Mouse (Mus musculus) right cerebral cortex, postnatal 36 days (tissue): ENCODE data around the gene Gm4559.
"Not testable (repeated sequence)": the region's sequence is repeated elsewhere in the genome, so short reads cannot be mapped to it uniquely, and the experiment has no call there.

Experiments
- DNase-seq, 2 experiments: peaks; one replicate each; pipeline ENCODE4 v3.0.0; 2022; ENCODE audit warnings: low spot score in 2 of 2, mixed read lengths in 1 of 2

Gene Gm4559

DNA sequence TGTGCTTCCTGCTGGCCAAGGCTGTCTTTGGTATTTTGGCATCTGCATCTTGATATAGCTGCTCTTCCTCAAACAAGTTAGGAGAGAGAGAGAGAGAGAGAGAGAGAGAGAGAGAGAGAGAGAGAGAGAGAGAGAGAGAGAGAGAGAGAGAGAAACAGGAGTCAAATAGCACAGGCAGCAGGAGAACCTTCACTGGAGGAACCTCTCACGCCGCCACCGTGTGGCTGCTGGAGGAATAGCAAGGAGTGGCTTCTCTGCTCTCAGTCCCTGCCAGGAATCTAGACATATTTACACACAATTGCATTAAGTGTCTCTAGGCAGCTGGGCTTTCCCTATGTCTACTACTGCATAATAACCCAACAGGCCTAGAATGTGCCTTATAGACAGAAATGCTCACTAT is 4.0 kb upstream of the Gm4559 start:
- peak; percentile 13 to 18 for DNase-seq

DNA sequence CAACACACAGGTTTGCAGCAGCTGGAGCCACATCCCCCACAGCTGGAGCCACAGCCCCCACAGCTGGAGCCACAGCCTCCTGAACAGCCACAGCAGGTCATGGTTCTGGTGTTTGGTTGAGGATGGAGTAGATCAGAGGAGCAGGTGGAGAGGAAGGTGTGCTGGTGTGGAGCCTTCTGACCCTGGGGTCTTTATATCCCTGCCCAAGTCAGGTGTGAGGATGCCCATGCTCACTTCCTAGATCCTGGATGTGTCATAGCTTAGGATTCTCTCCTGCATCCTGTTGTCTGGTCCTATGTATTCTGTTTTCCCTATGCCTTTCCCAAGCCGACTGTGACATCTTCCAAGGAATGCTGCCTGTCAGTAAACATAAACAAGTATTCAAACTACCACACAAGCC is 15.9 kb downstream of the Gm4559 start, which contains the start of gene Gm2431:
Gene Gm2431, minus strand, starts transcription at position 101 of the 400 bp plus-strand sequence.
- DNase-seq: not testable (repeated sequence)

DNA sequence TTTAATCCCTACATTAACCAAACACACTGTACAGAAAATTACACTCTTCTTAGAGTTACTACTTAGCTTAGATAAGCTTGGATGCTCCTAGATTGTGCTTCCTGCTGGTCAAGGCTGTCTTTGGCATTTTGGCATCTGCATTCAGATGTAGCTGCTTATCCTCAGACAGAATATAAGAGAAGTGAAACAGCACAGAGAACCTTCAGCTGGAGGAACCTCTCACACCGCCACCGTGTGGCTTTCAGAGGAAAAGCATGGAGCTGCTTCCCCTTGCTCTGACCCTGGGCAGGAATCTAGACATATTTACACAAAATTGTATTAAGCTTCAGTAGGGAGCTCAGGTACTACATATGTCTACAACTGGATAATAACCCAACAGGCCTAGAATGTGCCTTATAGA is 18.6 kb downstream of the Gm4559 start:
- peak; percentile 1 to 2 for DNase-seq

DNA sequence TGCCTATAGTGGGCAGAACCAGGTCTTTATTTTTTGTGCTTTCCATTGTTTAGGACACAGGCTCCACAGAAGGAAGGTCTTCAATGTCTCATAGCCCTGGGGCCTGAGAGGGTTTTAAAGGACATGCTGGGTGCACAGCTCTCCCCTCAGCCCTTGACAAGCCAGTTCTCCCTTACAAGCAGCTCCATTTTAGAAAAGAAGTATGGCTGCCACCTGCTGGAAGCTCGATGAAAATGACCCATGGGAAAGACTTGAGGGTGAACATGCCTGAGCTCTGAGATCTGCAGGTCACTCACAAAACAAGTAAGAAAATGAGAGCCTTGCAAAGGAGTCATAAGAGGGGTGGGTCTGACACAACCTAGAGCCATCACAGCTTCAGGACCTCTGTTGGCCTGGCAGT is 24.3 kb downstream of the Gm4559 start:
- DNase-seq: no peak

DNA sequence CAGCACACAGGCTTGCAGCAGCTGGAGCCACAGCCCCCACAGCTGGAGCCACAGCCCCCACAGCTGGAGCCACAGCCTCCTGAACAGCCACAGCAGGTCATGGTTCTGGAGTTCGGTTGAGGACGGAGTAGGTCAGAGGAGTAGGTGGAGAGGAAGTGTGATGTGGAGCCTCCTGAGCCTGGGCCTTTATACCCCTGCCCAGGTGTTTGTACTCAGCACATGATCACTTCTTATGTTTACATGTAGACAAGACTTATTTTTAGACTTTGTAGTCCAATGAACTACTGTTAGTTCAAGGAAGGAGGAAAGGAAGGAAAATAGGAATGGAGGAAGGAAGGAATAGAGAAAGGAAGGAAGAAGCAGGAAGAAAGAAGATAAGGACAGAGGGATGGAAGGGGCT is 33.2 kb downstream of the Gm4559 start, which contains the start of gene Gm40460:
Gene Gm40460, minus strand, starts transcription at position 101 of the 400 bp plus-strand sequence.
- DNase-seq: no peak

DNA sequence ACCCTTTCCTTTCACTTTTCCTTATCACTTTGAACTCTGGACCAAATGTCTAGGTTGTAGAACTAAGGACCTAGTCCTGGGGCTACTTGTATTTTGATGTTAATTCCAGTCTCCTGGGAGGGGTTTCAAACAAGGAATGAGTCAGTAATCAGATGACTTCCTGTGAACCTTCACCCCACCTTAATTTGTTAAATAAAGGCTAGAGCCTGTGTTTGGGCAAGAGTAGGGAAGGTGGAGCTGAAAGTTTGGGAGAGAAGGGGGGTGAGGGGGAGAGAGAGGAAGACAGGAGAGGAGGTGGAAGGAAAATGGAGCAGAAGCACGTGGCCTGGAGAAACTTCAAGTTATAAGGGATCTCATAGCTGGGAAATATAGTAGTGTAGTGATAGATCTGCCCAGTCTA is 42.6 kb downstream of the Gm4559 start:
- DNase-seq: no peak

DNA sequence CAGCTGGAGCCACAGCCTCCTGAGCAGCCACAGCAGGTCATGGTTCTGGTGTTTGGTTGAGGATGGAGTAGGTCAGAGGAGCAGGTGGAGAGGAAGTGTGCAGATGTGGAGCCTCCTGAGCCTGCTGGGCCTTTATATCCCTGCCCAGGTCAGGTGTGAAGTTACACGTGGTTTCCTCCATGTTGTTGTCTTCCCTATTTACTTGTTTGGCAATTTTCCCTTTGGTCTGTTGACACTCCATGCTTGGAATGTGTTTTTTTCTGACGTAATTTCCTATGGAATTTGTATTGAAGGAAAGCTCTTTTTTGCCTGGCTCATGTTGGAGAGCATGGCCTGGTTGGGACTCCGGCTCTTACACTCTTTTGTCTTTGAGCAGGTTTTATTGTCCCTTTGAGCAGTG is 44.3 kb downstream of the Gm4559 start, which contains the start of gene Krtap5-5:
Gene Krtap5-5, minus strand, starts transcription at position 101 of the 400 bp plus-strand sequence.
- DNase-seq: not testable (repeated sequence)

DNA sequence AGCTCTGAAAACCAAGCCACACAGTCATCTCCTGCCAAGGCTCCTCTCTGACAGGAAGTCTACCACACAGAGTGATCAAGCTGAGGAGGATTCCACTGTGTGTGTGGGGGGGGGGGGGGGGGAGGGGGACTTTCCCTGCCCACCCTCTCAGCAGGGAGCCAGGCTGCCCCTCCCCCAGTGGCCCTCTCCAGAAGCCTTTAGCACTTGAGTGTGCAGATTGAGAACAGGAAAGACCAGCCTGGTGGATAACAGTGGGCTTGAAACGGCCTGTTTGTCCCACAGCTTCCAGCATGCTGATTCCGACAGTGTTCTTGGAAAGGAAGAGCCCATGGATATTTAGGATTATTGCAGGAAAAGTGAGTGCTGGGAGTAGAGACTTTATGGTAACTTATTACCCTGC is 49.6 kb downstream of the Gm4559 start:
- no peak for DNase-seq
